Mouse (Mus musculus) hindbrain, postnatal 0 days (tissue): ENCODE data around the gene 1810010H24Rik. TPM values are rescaled to one million over a fixed set of nuclear protein-coding genes. Genes with fewer than 3 reads are reported as not detected.

Source experiments
- ATAC-seq: fragments of 200-750 bp; cut with Nextera tagmentation; 2 replicates; pipeline ENCODE4 v1.8.0; 2017; ENCODE audit warnings: mild to moderate bottlenecking, moderate TSS enrichment, moderate library complexity
- DNase-seq: peaks from one replicate; pipeline ENCODE4 v3.0.0-alpha.2; 2015; ENCODE audit warnings: low spot score
- H3K27ac ChIP-seq: fragments of 300-500 bp; sonication (generic); 2 replicates; pipeline ENCODE4 v1.5.1; 2014; ENCODE audit warnings: mild to moderate bottlenecking
- H3K27me3 ChIP-seq: fragments of 300-500 bp; sonication (generic); 2 replicates; pipeline ENCODE4 v1.6.1; 2014; ENCODE audit warnings: low read length, mixed read lengths; ENCODE audit not compliant: insufficient read depth
- H3K36me3 ChIP-seq: fragments of 300-500 bp; sonication (generic); 2 replicates; pipeline ENCODE4 v1.6.1; 2014; ENCODE audit warnings: low read length, mixed read lengths; ENCODE audit not compliant: insufficient read depth
- H3K4me1 ChIP-seq: fragments of 300-500 bp; sonication (generic); 2 replicates; pipeline ENCODE4 v1.6.1; 2014; ENCODE audit warnings: antibody characterized with exemption, low read length, mixed read lengths; ENCODE audit not compliant: insufficient read depth
- H3K4me2 ChIP-seq: fragments of 300-500 bp; sonication (generic); 2 replicates; pipeline ENCODE4 v1.6.1; 2014; ENCODE audit warnings: low read depth, mild to moderate bottlenecking, low read length, moderate library complexity, mixed read lengths
- H3K4me3 ChIP-seq: fragments of 300-500 bp; sonication (generic); 2 replicates; pipeline ENCODE4 v1.5.1; 2014; ENCODE audit warnings: low read length
- H3K9ac ChIP-seq: fragments of 300-500 bp; sonication (generic); replicated peaks from 2 replicates; pipeline ENCODE4 v1.6.1; 2014; ENCODE audit warnings: mild to moderate bottlenecking, low read length, moderate library complexity, mixed read lengths
- H3K9me3 ChIP-seq: fragments of 300-500 bp; sonication (generic); 2 replicates; pipeline ENCODE4 v1.6.1; 2016; ENCODE audit warnings: low read length, mixed read lengths
- CTCF ChIP-seq: IDR thresholded peaks from 2 replicates; pipeline ENCODE4 v1.5.1; 2016; ENCODE audit warnings: antibody characterized with exemption, control low read depth, low read depth
- WGBS: fragments of 180-500 bp; shearing (Covaris S2); extraction: QIAGEN DNeasy Blood & Tissue Kit; methylation state at CpG from one replicate; pipeline ENCODE4 v1.1.7; 2014; 5-methylcytosine and 5-hydroxymethylcytosine counted together
- polyA plus RNA-seq: library from polyadenylated mRNA; unstranded; fragments of >200 nt; fragmentation: Nextera tagmentation; extraction: Ambion mirVana; gene quantifications from 2 replicates; pipeline ENCODE4 v1.2.1, GENCODE M21; 2015
- total RNA-seq: library from RNA; depleted of rRNA; stranded (reverse); fragments of >200 nt; gene quantifications from 2 replicates; pipeline ENCODE4 v1.2.3, GENCODE M21; 2014

Gene 1810010H24Rik
- total and polyA plus RNA-seq, 2 experiments from 2014 or later: 6.8 to 12.0 TPM

DNA sequence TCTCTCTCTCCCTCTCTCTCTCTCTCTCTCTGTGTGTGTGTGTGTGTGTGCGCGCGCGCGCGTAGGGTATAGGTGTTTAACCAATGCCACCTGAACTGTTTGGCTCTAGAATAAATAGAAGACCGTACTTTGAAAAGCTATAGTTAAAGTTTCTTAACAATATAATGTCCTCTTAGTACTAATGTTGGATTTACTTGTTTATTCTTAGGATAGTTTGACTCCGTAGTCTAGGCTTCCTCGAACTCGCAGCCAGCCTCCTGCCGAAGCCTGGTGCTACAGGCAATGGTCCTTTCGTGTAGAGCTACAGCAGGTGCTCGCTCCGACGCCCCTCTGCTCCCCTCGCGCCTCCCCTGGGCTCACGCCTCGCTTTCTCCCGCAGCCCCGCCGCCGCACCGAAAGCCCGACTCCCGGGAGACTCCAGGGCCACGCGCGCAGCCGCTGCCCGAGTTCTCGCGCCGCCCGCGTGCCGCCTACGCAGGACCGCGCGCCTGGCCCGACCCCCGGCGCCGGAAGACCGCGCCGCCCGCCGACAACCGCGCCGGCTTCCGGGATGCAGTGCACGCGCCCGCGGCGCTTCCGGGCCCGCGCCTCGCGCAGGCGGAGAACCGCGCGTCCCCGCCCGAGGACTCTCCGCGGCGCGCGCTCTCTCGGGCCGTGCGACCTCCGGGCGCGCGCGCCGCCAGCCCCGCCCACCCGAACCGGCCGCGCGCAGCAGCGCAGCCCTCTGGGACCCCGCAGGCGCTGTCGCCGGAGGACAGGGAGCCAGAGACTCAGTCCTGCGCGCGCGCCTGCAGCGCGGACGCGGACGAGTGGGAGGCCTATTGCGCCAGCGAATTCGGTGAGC is 2.2 kb downstream of the 1810010H24Rik start:
- Histone ChIP-seq H3K27ac (peak overlapping the region; percentile 86), H3K36me3 (no peaks in the 10 kb centered on the region), H3K4me2 (peak overlapping the region; percentile 97), H3K27me3 (no peaks in the 10 kb centered on the region), H3K9ac (peak overlapping the region; percentile 58), H3K4me1 (peaks cover 8% of the 10 kb centered on the region; the same call in 1 of the 2 replicates), H3K9me3 (no peaks in the 10 kb centered on the region), H3K4me3 (peak overlapping the region; percentile 63)
- no peak for TF ChIP-seq CTCF
- under 1% methylated on average over 87 of the region's 107 CpGs for WGBS
- peak; percentile 98 for DNase-seq
- peak; percentile 94 for ATAC-seq

DNA sequence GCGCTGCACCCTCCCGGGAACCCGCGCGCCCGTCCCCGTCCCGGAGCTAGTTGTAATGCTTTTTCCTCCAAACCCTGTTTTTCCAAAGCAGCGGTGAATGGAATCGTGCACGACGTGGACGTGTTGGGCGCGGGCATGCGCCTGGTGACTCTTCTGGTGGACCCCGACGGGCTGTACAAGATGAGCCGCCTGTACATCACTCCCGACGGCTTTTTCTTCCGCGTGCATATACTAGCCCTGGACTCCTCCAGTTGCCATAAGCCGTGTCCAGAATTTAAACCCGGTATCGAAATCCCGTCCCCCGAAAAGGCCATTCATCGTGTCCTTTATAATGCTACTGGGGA is 2.8 kb downstream of the 1810010H24Rik start:
- Histone ChIP-seq H3K9me3 (no peaks in the 10 kb centered on the region), H3K4me1 (peaks cover 8% of the 10 kb centered on the region; the same call in 1 of the 2 replicates), H3K9ac (peak overlapping the region; percentile 58), H3K4me3 (peak overlapping the region; percentile 63), H3K4me2 (peak overlapping the region; percentile 97), H3K36me3 (no peaks in the 10 kb centered on the region), H3K27me3 (no peaks in the 10 kb centered on the region), H3K27ac (peak overlapping the region; percentile 86)
- 3% methylated on average over 29 of the region's 29 CpGs for WGBS
- DNase-seq: no peak
- peak; percentile 72 for ATAC-seq
- no peak for TF ChIP-seq CTCF

DNA sequence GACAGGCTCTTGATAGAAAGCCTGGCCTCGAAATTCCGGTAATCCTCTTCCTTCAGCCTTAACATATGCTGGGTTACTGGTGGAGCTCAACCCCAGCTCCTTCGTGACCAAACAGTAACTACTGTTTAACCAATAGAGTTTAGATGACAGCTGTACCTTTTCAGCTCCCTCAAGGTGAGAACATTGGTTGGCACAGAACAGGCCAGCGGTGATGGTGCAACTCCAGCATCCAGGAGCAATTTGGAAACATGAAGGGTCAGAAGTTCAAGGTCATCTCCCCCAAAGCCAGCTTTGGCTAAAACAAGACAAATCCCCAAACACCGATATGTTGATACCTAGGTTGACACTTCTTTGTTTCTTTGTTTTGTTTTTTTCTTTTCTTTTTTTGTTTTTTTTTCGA is 3.3 kb downstream of the 1810010H24Rik start:
- ATAC-seq (no peak), DNase-seq (no peak)
- TF ChIP-seq CTCF: no peak
- 67% methylated on average over 6 of the region's 6 CpGs for WGBS
- peak overlapping the region; percentile 86 for H3K27ac ChIP-seq
- peaks cover 8% of the 10 kb centered on the region; the same call in 1 of the 2 replicates for H3K4me1 ChIP-seq
- peak overlapping the region; percentile 58 for H3K9ac ChIP-seq
- H3K4me2 ChIP-seq: peak overlapping the region; percentile 97
- H3K9me3 ChIP-seq: no peaks in the 10 kb centered on the region
- peak overlapping the region; percentile 63 for H3K4me3 ChIP-seq
- H3K36me3 ChIP-seq: no peaks in the 10 kb centered on the region
- no peaks in the 10 kb centered on the region for H3K27me3 ChIP-seq

DNA sequence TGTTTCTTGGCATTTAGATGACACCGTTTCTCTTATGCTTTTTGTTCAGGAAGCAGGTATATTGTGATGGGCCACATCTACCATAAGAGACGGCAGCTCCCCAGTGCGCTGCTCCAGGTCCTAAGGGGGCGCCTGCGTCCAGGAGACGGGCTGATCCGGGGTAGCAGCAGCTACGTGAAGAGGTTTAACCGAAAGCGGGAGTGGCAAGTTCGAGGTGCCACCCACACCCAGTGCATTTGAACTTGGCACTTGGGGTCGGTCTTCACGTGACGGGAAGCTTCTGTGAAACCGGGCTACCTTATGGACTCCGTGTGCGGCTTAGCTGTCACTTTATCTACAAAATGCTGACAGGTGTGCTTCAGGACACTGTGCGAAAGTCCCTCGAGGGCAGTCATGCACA is 4.1 kb downstream of the 1810010H24Rik start:
- Histone ChIP-seq H3K27me3 (no peaks in the 10 kb centered on the region), H3K4me3 (no peak overlapping the region), H3K27ac (no peak overlapping the region), H3K4me1 (peaks cover 7% of the 10 kb centered on the region; the same call in 1 of the 2 replicates), H3K4me2 (no peak overlapping the region), H3K36me3 (no peaks in the 10 kb centered on the region), H3K9ac (no peak overlapping the region), H3K9me3 (no peaks in the 10 kb centered on the region)
- no peak for DNase-seq
- no peak for ATAC-seq
- WGBS: 55% methylated on average over 19 of the region's 19 CpGs
- no peak for TF ChIP-seq CTCF

GRCm38 (mm10) chr11:107031635-107032034 is 6.2 kb downstream of the 1810010H24Rik start:
- 32% methylated on average over 7 of the region's 7 CpGs for WGBS
- Histone ChIP-seq H3K36me3 (no peaks in the 10 kb centered on the region; the same call in 1 of the 2 replicates), H3K9me3 (no peaks in the 10 kb centered on the region), H3K27ac (no peak overlapping the region), H3K27me3 (no peaks in the 10 kb centered on the region), H3K4me1 (peaks cover 2% of the 10 kb centered on the region; the same call in 1 of the 2 replicates), H3K9ac (no peak overlapping the region), H3K4me2 (no peak overlapping the region), H3K4me3 (no peak overlapping the region)
- no peak for DNase-seq
- no peak for ATAC-seq
- TF ChIP-seq CTCF: no peak

- no peak for TF ChIP-seq CTCF
- H3K36me3 ChIP-seq: peaks cover 8% of the 10 kb centered on the region; the same call in 1 of the 2 replicates
Measured at GRCm38 (mm10) chr11:107034085-107034810, 8.8 kb downstream of the 1810010H24Rik start.

More at GRCm38 (mm10) chr11:107034085-107034810, 8.8 kb downstream of the 1810010H24Rik start:
- Histone ChIP-seq H3K27ac (no peak overlapping the region), H3K4me3 (no peak overlapping the region), H3K9ac (no peak overlapping the region), H3K27me3 (no peaks in the 10 kb centered on the region), H3K9me3 (no peaks in the 10 kb centered on the region), H3K4me1 (no peaks in the 10 kb centered on the region), H3K4me2 (no peak overlapping the region)
- DNase-seq (no peak), ATAC-seq (no peak)
- WGBS: 86% methylated on average over 10 of the region's 10 CpGs
